Mouse (Mus musculus): ENCODE data around the gene Rbfox3.

- no peak for TF ChIP-seq CTCF (IDR thresholded peaks at IDR 0.05; ENCODE audit: extremely low read depth, insufficient read depth, insufficient read length, insufficient replicate concordance)
- TF ChIP-seq POLR2A (IDR thresholded peaks at IDR 0.05; ENCODE audit: low read depth, low read length) = no peak
Observed at GRCm38 (mm10) chr11:118821353-118821752, 90.0 kb downstream of the Rbfox3 start.
